Mouse (Mus musculus) small intestine, adult 2 months (tissue): ENCODE measurements around the gene Exoc2.

ENCODE experiments used
- CTCF ChIP-seq: fragments of 200-500 bp; IDR thresholded peaks from 2 replicates; pipeline ENCODE4 v1.5.1; 2012; ENCODE audit warnings: low read depth, mild to moderate bottlenecking, control low read depth, inconsistent platforms, low read length, moderate library complexity, mixed read lengths; ENCODE audit not compliant: insufficient replicate concordance, insufficient read length; ENCODE audit errors: extremely low read depth
- POLR2A ChIP-seq: fragments of 200-500 bp; IDR thresholded peaks from 2 replicates; pipeline ENCODE4 v1.6.1; 2012; ENCODE audit warnings: low read depth, mild to moderate bottlenecking, control low read depth, inconsistent platforms, low read length, moderate library complexity

- TF ChIP-seq CTCF: no peak
- TF ChIP-seq POLR2A: no peak
Measured at GRCm38 (mm10) chr13:30833476-30834149, 140.3 kb downstream of the Exoc2 start.
